Mouse (Mus musculus) layer of hippocampus, adult 11-12 months (tissue): ENCODE results near the gene Tfeb.

ENCODE experiments used
- DNase-seq: peaks from one replicate; pipeline ENCODE4 v3.0.0; 2022; ENCODE audit warnings: low spot score

The Tfeb gene

GRCm38 (mm10) chr17:47712889-47713571 lies 23.8 kb upstream of the Tfeb start:
- no peak for DNase-seq

- no peak for DNase-seq
Measured at GRCm38 (mm10) chr17:47715037-47715436, 21.8 kb upstream of the Tfeb start.

DNA sequence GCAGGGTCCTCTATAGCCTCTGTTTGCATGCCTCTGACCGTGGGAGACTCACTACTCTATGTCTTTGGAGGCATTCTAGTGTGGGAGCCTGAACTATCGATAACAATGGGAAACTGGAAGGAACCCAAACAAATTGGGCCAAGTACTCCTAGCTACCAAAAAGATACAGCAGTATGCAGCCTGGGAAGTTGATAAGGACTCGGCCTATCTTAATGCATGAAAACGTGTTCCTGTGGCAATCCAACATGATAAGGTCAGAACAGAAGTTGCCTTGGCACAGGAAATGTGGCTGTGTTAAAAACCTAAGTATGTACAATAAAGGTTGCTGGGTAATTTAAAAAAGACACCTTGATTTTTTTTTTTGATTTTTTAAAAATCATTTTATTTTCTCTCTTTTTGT lies 15.6 kb upstream of the Tfeb start:
- no peak for DNase-seq

GRCm38 (mm10) chr17:47726566-47726965 lies 10.3 kb upstream of the Tfeb start, which contains the start of gene Pgc:
TSS of gene Pgc (plus strand) at chr17:47726842.
- no peak for DNase-seq

- no peak for DNase-seq
Measured at GRCm38 (mm10) chr17:47730633-47731575, 5.9 kb upstream of the Tfeb start.

GRCm38 (mm10) chr17:47735553-47736100 lies 1.2 kb upstream of the Tfeb start:
- DNase-seq = no peak

DNA sequence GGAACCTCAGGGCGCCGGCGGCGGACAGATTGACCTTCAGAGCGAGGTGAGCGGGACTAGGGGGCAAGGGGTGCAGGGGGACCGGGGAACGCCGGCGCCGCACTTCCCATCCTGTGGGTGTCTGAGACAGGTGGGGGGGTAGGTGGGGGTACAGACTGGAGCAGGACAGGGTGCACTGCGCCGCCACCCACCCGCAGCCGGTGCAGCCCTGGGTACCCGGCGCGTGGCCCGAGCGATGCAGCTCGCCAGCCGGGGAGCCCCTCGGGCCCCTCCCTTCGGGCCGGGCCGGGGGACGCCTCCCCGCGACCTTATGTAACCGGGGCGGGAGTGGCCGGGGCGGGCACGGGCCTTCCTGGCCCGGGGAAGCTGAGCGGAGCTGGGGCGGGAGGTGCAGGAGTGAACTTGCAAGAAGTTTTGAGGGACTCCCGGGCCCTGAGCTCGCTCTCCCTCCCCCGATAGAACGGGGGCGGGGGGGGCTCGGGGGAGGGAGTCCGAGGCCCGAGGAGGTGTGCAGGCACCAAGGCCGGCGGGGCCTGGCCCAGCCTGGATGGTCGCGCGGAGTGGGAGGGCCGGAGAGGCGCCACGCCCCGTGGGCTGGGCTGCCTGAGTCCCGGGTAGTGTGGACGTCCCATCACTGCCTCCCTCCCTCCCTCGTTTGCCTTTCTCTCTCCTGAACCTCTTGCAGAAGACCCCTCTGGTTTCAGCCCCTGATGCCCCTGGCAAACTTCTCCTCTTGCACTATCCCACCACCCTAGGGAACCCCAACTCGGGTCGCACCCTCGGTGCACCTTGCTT lies 638 bp downstream of the Tfeb start:
- peak; percentile 90 for DNase-seq

DNA sequence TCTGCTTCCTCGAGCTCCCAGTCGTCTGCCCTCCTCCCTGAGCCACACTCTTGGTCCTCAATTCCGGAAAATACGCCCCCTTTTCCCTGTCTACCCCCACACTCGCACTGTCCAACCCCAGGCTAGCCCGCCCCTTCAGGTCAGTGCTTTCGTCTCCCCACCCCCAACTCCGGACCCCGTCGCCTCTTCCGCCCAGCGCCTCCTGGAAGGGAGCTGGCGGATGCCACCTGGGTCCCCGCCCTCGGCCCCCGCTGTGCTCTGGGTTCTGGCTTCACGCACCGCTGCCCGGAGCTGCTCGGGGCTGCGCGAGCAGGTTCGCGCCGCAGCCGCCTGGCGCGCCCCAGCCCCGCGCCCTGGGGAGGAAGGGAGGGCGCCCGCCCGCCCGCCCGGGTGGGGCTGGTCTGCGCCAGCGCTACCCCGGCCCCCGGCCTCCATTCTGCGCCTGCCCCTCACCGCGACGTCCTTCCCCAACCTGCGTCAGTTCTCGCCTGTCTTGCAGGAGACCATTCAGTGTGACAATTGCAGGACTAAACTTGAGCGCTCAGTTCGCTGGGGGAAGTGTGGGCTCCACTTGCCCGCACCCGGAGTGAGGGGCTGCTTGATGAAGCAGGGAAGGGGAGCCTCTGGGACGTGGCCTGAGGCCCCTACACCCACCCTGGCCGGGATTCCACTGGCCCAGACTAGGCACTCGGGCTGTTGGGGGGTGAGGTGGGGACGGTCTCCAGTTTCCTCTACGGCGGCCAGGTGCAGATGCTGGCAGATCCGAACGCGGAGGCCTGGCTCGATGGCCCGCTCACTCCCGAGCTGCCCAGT lies 1.4 kb downstream of the Tfeb start:
- DNase-seq = no peak

DNA sequence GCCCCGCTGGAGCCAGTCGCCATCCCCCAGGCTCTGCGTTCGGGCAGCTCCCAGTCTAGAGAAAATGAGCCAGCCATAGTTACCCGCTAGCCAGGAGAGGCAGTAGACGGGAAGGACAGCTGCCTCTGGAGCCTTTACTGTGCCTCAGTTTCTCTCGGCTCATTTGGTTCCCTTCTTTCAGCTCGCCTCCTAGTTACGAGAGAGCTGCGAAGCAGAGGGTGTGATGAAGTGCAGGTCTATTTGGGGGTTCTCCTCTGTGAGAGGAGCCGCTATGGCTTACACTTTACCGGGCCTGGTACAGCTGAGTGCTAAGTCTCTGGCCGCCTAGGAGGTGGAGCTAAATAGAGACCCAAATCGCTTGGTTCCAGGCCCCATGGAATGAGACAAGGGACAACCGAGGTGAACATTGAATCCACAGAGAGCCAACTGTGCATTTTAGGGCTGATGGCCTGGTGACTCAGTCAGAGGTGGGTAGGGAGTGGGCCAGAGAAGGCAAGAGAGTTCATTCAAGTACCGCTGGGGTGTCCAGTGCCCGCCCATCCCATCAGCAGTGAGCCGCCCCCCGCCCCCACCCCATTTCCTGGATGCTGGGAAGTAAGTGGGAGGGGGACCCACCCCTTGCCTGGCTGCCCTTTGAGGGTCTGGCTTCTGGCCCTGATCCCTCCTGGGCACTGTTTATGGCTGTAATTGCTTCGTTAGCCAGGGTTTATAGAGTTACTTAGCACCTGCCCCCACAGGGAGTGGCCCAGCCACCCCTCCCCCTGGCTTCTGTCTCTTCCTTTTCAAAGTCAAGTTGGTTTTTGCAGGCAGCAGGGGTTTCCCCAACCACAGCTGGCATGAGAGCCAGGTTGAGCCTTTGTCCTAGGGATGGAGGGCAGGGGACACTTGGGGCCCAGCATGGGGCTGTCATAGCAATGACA lies 2.3 kb downstream of the Tfeb start:
- DNase-seq = no peak

GRCm38 (mm10) chr17:47740186-47740585 lies 3.4 kb downstream of the Tfeb start:
- DNase-seq = no peak

DNA sequence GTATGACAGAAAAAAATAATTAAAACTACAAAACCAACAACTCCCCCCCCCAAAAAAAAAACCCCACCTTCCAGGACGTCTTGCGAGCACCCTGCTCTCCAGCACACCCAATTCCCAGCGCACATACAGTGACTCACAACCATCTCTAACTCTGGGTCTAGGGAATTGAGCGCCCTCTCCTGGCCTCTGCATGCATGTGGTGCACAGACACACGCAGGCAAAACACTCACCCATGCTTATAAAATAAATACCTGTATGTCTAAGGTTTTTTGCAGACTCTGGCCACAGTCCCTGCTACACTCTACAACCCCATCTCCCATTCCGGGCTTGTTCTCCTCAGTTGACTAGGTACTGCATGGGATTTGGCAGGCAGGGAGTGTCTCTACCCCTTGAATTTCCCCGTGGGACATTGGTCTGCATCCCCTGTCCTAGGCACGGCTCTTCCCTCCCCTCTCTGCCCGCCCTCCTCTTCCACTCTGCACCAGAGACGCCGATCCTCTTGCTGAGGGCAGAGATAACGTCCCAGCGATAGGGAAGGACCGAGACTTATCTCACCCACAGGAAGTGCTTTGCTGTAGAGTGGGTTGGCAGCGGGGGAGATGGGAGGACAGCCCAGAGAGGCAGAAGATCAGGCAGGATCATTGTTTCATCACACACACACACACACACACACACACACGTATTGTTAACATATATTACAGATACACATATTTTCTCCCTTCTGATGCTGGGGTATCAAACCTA lies 6.3 kb downstream of the Tfeb start:
- no peak for DNase-seq

DNA sequence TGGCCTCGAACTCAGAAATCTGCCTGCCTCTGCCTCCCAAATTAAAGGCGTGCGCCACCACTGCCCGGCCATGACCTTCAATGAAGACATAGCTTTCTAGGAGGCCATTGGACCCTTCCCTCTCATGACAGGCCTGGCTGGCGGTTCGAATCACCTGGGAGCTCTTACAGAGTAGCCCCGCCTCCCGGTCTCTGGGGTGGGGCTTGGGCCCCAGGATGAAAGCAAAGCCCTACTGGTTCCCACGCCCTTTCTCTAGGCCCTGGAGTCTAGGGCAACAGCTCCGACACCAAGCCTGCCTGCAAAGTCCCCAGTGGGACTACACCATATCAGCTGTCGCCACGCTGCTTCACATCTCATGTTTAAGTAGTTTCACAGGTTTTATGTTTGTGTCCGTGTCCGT lies 7.3 kb downstream of the Tfeb start:
- no peak for DNase-seq

DNA sequence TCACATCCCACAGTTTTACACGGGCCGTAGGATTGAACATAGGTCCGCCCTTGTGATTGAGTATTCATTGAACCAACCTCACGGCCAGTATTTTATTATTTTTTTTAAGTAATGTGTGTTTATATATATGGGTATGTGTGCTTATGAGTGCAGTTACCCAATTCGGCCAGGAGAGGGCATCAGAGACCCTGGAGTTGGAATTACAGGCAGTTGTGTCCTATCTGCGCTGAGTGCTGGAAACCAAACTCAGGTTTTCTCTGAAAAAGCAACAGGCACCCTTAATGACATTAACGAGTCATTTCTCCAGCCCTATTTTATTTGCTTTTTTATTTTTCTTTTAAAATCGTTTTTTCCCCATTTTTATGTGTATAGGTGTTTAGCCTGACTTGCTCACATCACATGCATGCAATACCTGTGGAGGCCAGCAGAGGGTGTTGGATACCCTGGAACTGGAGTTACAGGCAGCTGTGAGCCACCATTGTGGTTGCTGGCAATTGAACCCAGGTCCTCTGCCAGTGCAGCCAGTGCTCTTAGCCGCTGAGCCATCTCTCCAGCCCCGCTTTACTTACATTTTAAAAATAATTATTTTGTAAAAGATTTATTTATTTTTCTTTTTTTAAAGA lies 8.0 kb downstream of the Tfeb start:
- DNase-seq = no peak

- DNase-seq = no peak
Measured at GRCm38 (mm10) chr17:47748791-47749553, 12.1 kb downstream of the Tfeb start.

- DNase-seq = no peak
Measured at GRCm38 (mm10) chr17:47749626-47750025, 12.8 kb downstream of the Tfeb start.

- DNase-seq = no peak
Measured at GRCm38 (mm10) chr17:47750101-47750500, 13.3 kb downstream of the Tfeb start.

GRCm38 (mm10) chr17:47751811-47752210 lies 15.0 kb downstream of the Tfeb start:
- no peak for DNase-seq

DNA sequence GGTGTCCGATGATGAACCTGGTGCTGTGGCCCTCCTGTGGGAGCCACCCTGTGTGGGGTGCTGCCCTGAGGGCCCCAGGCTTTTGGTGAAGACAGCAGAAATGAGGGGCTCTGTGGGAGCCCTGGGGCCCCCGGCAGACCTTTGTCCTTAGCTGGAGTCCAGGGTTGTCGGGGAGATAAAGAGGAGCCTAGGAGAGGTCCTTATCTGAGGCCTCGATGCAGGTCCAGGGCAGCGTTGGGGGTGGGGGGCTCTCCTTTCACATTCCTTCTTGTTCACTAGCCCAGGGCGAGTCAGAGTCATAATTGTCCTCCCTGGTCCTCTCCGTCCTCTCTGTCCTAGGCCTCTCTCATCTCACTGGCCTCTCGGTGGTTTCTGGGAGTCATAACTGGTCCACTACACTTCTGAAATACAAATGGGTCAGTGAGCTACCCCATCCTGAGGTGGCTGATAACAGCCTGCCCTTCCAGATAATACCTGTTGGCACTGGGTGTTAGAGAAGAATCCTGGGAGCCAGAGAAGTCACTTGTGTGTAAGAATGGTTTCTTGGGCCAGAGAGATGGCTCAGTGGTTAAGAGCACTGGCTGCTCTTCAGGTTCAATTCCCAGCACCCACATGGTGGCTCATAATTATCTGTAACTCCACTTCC lies 16.4 kb downstream of the Tfeb start:
- DNase-seq = no peak
